Mouse (Mus musculus): ENCODE data around the gene Pde8a. TPM values are rescaled to one million over a fixed set of nuclear protein-coding genes. Genes with fewer than 3 reads are reported as not detected.

The Pde8a gene
- polyA plus RNA-seq, 1 experiment from 2014 or later = 2.5 TPM

DNA sequence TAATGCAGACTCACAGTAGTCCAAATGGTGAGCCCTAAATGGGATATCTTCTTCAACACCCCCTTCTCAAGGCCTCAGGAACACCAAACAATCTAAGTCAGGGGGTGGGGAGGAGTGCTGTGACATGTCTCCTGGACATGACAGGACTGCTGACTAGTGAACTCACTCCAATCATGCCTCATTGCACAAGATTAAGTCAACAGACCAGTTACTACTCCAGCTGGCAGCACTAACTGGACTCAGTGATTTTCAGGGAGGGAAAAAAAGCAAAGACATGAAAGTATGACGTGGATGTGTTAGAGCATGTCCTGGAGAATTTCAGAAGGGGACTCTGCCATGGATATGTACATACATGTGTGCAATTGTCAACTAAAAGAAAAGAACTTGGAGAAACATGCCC, 166.0 kb downstream of the Pde8a start:
- no peaks in the 10 kb centered on the region for H3K27me3 ChIP-seq
- H3K9me3 ChIP-seq = no peaks in the 10 kb centered on the region
- H3K4me1 ChIP-seq (replicated peaks) = no peaks in the 10 kb centered on the region
- 95% methylated on average over 1 of the region's 1 CpGs for WGBS
- ATAC-seq (ENCODE audit: low read depth) = no peak
- no peak overlapping the region for H3K4me3 ChIP-seq
- H3K9ac ChIP-seq = no peak overlapping the region
- no peak overlapping the region for H3K27ac ChIP-seq (replicated peaks)
- H3K36me3 ChIP-seq = no peaks in the 10 kb centered on the region
- H3K4me2 ChIP-seq = no peak overlapping the region

Other genes with a start within 250 kb of the Pde8a start
- gene Zfp592, start 219.9 kb upstream of the Pde8a start, polyA plus RNA-seq (2015; fragmentation: Nextera tagmentation; extraction: Ambion mirVana) = 9.2 and 9.4 TPM in 2 replicates
- gene Alpk3, start 156.0 kb upstream of the Pde8a start, polyA plus RNA-seq (2015; fragmentation: Nextera tagmentation; extraction: Ambion mirVana) = 0.23 and 0.29 TPM in 2 replicates
- gene Slc28a1, start 98.8 kb upstream of the Pde8a start, polyA plus RNA-seq (2015; fragmentation: Nextera tagmentation; extraction: Ambion mirVana) = not detected in 2 replicates
- 804 and 855 TPM in 2 replicates for gene Rps17, start 131.7 kb downstream of the Pde8a start, polyA plus RNA-seq (2015; fragmentation: Nextera tagmentation; extraction: Ambion mirVana)
- 4.7 and 7.3 TPM in 2 replicates for gene Cpeb1, start 241.9 kb downstream of the Pde8a start, polyA plus RNA-seq (2015; fragmentation: Nextera tagmentation; extraction: Ambion mirVana)